Mouse (Mus musculus) forebrain, embryonic 10.5 days (tissue): ENCODE results near the gene Ankk1. TPM values are rescaled to one million over a fixed set of nuclear protein-coding genes. Genes with fewer than 3 reads are reported as not detected.

Experiments used
- DNase-seq: peaks from one replicate; pipeline ENCODE4 v3.0.0-alpha.2; 2017; ENCODE audit warnings: low spot score; ENCODE audit errors: extremely low spot score
- H3K27ac ChIP-seq: fragments of 300-500 bp; sonication (generic); 2 replicates; pipeline ENCODE4 v1.5.1; 2016; ENCODE audit warnings: mild to moderate bottlenecking
- H3K27me3 ChIP-seq: fragments of 300-500 bp; sonication (generic); 2 replicates; pipeline ENCODE4 v1.6.1; 2016; ENCODE audit warnings: mild to moderate bottlenecking; ENCODE audit not compliant: poor library complexity, severe bottlenecking
- H3K36me3 ChIP-seq: fragments of 300-500 bp; sonication (generic); replicated peaks from 2 replicates; pipeline ENCODE4 v1.6.1; 2016; ENCODE audit warnings: mild to moderate bottlenecking, moderate library complexity
- H3K4me1 ChIP-seq: fragments of 300-500 bp; sonication (generic); 2 replicates; pipeline ENCODE4 v1.6.1; 2016
- H3K4me3 ChIP-seq: fragments of 300-500 bp; sonication (generic); 2 replicates; pipeline ENCODE4 v1.5.1; 2016; ENCODE audit warnings: mild to moderate bottlenecking, moderate library complexity
- H3K9me3 ChIP-seq: fragments of 300-500 bp; sonication (generic); 2 replicates; pipeline ENCODE4 v1.6.1; 2016; ENCODE audit warnings: mild to moderate bottlenecking, moderate library complexity
- WGBS: fragments of 180-500 bp; shearing (Covaris S2); methylation state at CpG from one replicate; pipeline ENCODE4 v1.1.7; 2016; 5-methylcytosine and 5-hydroxymethylcytosine counted together
- polyA plus RNA-seq: library from polyadenylated mRNA; unstranded; fragments of >200 nt; fragmentation: Nextera tagmentation; extraction: Ambion mirVana; gene quantifications from 2 replicates; pipeline ENCODE4 v1.2.1, GENCODE M21; 2016

Gene Ankk1
- polyA plus RNA-seq, 1 experiment from 2014 or later = not detected

- no peaks in the 10 kb centered on the region for H3K27me3 ChIP-seq
- no peaks in the 10 kb centered on the region for H3K9me3 ChIP-seq
- H3K4me1 ChIP-seq = no peaks in the 10 kb centered on the region
- H3K36me3 ChIP-seq = no peaks in the 10 kb centered on the region
- no peak overlapping the region for H3K4me3 ChIP-seq
- H3K27ac ChIP-seq = no peak overlapping the region
- no peak for DNase-seq
Measured at GRCm38 (mm10) chr9:49396006-49396405, 30.8 kb downstream of the Ankk1 start.

GRCm38 (mm10) chr9:49392242-49392641 is 34.6 kb downstream of the Ankk1 start:
- H3K4me1 ChIP-seq = no peaks in the 10 kb centered on the region
- DNase-seq = no peak
- H3K4me3 ChIP-seq = no peak overlapping the region
- 73% methylated on average over 2 of the region's 2 CpGs for WGBS
- H3K27ac ChIP-seq = no peak overlapping the region
- H3K27me3 ChIP-seq = no peaks in the 10 kb centered on the region
- H3K36me3 ChIP-seq = no peaks in the 10 kb centered on the region
- H3K9me3 ChIP-seq = no peaks in the 10 kb centered on the region

GRCm38 (mm10) chr9:49386119-49386518 is 40.7 kb downstream of the Ankk1 start:
- Histone ChIP-seq H3K27ac (0 out of 2 replicates have a peak overlapping the region, but pooled peaks have one; percentile 44), H3K27me3 (no peaks in the 10 kb centered on the region)

GRCm38 (mm10) chr9:49385301-49385700 is 41.5 kb downstream of the Ankk1 start:
- DNase-seq = no peak
- Histone ChIP-seq H3K27me3 (no peaks in the 10 kb centered on the region), H3K4me3 (no peak overlapping the region), H3K9me3 (no peaks in the 10 kb centered on the region), H3K4me1 (peaks cover 14% of the 10 kb centered on the region), H3K36me3 (no peaks in the 10 kb centered on the region), H3K27ac (no peak overlapping the region)
- 61% methylated on average over 7 of the region's 7 CpGs for WGBS

More at GRCm38 (mm10) chr9:49386119-49386518, 40.7 kb downstream of the Ankk1 start:
- WGBS = 42% methylated on average over 11 of the region's 11 CpGs
- H3K4me3 ChIP-seq = no peak overlapping the region
- no peaks in the 10 kb centered on the region for H3K36me3 ChIP-seq
- no peak for DNase-seq
- H3K9me3 ChIP-seq = no peaks in the 10 kb centered on the region
- peaks cover 14% of the 10 kb centered on the region for H3K4me1 ChIP-seq

GRCm38 (mm10) chr9:49384855-49385254 is 42.0 kb downstream of the Ankk1 start:
- 91% methylated on average over 6 of the region's 6 CpGs for WGBS
- H3K27ac ChIP-seq = no peak overlapping the region
- no peak overlapping the region for H3K4me3 ChIP-seq
- H3K4me1 ChIP-seq = peaks cover 14% of the 10 kb centered on the region
- H3K36me3 ChIP-seq = no peaks in the 10 kb centered on the region
- DNase-seq = no peak
- H3K9me3 ChIP-seq = no peaks in the 10 kb centered on the region
- H3K27me3 ChIP-seq = no peaks in the 10 kb centered on the region

GRCm38 (mm10) chr9:49384041-49384440 is 42.8 kb downstream of the Ankk1 start:
- WGBS = 63% methylated on average over 3 of the region's 3 CpGs

GRCm38 (mm10) chr9:49379962-49380361 is 46.9 kb downstream of the Ankk1 start:
- H3K9me3 ChIP-seq = no peaks in the 10 kb centered on the region
- no peak overlapping the region for H3K4me3 ChIP-seq
- H3K4me1 ChIP-seq = peaks cover 5% of the 10 kb centered on the region
- H3K27ac ChIP-seq = no peak overlapping the region
- no peaks in the 10 kb centered on the region for H3K27me3 ChIP-seq
- no peak for DNase-seq
- no peaks in the 10 kb centered on the region for H3K36me3 ChIP-seq
- 93% methylated on average over 4 of the region's 4 CpGs for WGBS

More at GRCm38 (mm10) chr9:49384041-49384440, 42.8 kb downstream of the Ankk1 start:
- Histone ChIP-seq H3K27me3 (no peaks in the 10 kb centered on the region), H3K4me3 (no peak overlapping the region), H3K9me3 (no peaks in the 10 kb centered on the region), H3K36me3 (no peaks in the 10 kb centered on the region), H3K27ac (no peak overlapping the region), H3K4me1 (peaks cover 14% of the 10 kb centered on the region)
- DNase-seq = no peak

- H3K27me3 ChIP-seq = no peaks in the 10 kb centered on the region
- 90% methylated on average over 2 of the region's 2 CpGs for WGBS
- no peaks in the 10 kb centered on the region for H3K36me3 ChIP-seq
- no peak overlapping the region for H3K27ac ChIP-seq
- H3K9me3 ChIP-seq = no peaks in the 10 kb centered on the region
- DNase-seq = no peak
- H3K4me3 ChIP-seq = no peak overlapping the region
- no peaks in the 10 kb centered on the region for H3K4me1 ChIP-seq
Measured at GRCm38 (mm10) chr9:49373946-49374345, 52.9 kb downstream of the Ankk1 start.

GRCm38 (mm10) chr9:49365763-49366162 is 61.1 kb downstream of the Ankk1 start:
- no peak overlapping the region for H3K27ac ChIP-seq
- H3K4me3 ChIP-seq = no peak overlapping the region
- no peaks in the 10 kb centered on the region for H3K27me3 ChIP-seq
- no peaks in the 10 kb centered on the region for H3K36me3 ChIP-seq
- peak; percentile 15 for DNase-seq
- H3K4me1 ChIP-seq = peaks cover 6% of the 10 kb centered on the region
- WGBS = 23% methylated on average over 5 of the region's 5 CpGs
- H3K9me3 ChIP-seq = no peaks in the 10 kb centered on the region

Other genes starting within 250 kb of the Ankk1 start
- gene Gm4894, start 176.5 kb downstream of the Ankk1 start, polyA plus RNA-seq = not detected in 2 replicates
- 0.27 and 0.43 TPM in 2 replicates for gene Drd2, start 86.4 kb downstream of the Ankk1 start, polyA plus RNA-seq
- gene Ttc12, start 59.2 kb upstream of the Ankk1 start, polyA plus RNA-seq = 1.3 and 1.6 TPM in 2 replicates